18 mouse cellular contexts compared by ENCODE assay signal in the genomic region with DNA sequence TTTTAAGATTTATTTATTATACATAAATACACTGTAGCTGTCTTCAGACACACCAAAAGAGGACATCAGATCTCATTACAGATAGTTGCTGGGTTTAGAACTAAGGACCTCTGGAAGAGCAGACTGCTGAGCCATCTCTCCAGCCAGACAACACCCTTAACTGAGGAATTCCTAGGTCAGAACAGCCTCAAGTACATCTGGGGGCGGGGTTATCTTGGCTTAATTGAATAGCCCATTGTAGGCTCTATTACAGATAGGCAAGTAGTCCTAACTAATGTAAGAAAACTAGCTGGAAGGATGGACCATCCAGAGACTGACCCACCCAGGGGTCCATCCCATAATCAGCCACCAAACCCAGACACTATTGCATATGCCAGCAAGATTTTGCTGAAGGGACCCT. TPM values are rescaled to one million over a fixed set of nuclear protein-coding genes. Genes with fewer than 3 reads are reported as not detected.
"Had no signal": no experiment of that assay in that cellular context is flagged by ENCODE, and none has a peak within 500 bp of the region (broad histone marks: within the 10 kb centered on the region; RNA-seq: fewer than 3 reads in every experiment).

No protein-coding gene starts in this region.

RNA-seq across cellular contexts. Expression of gene Gm28047, which starts 16.3 kb away (rescaled TPM):
- total RNA-seq: common myeloid progenitor, adult 5-6 weeks; forebrain, postnatal 0 days; granulocyte monocyte progenitor cell, adult 5-6 weeks had no signal
- polyA plus RNA-seq: cortical plate, adult 2 months; embryonic facial prominence, embryonic 10.5 days; embryonic facial prominence, embryonic 12.5 days; embryonic facial prominence, embryonic 13.5 days; embryonic facial prominence, embryonic 14.5 days; embryonic facial prominence, embryonic 15.5 days; forebrain, embryonic 10.5 days; forebrain, embryonic 12.5 days; forebrain, embryonic 13.5 days; forebrain, embryonic 14.5 days; forebrain, embryonic 15.5 days; forebrain, embryonic 16.5 days; frontal cortex, adult 2 months; gonadal fat pad, adult 2 months; heart, adult 2 months had no signal
